Mouse (Mus musculus) testis, adult 2 months (tissue): ENCODE results near the gene Cfap45. TPM values are rescaled to one million over a fixed set of nuclear protein-coding genes. Genes with fewer than 3 reads are reported as not detected.

ENCODE experiments used
- H3K27ac ChIP-seq: fragments of 200-500 bp; 2 replicates; pipeline ENCODE4 v1.5.1; 2012; ENCODE audit warnings: low read depth, low read length; ENCODE audit not compliant: control insufficient read depth, insufficient read depth
- H3K27me3 ChIP-seq: fragments of 200-500 bp; 2 replicates; pipeline ENCODE4 v1.6.1; 2012; ENCODE audit warnings: mild to moderate bottlenecking, low read length, moderate library complexity; ENCODE audit not compliant: control insufficient read depth, insufficient read depth
- H3K36me3 ChIP-seq: fragments of 200-500 bp; 2 replicates; pipeline ENCODE4 v1.6.1; 2012; ENCODE audit warnings: mild to moderate bottlenecking, low read length; ENCODE audit not compliant: control insufficient read depth, insufficient read depth
- H3K4me1 ChIP-seq: fragments of 200-500 bp; 2 replicates; pipeline ENCODE4 v1.6.1; 2012; ENCODE audit warnings: low read length; ENCODE audit not compliant: control insufficient read depth, insufficient read depth
- H3K4me3 ChIP-seq: fragments of 200-500 bp; 2 replicates; pipeline ENCODE4 v1.5.1; 2012; ENCODE audit warnings: low read depth, mild to moderate bottlenecking, low read length, moderate library complexity, mixed read lengths; ENCODE audit not compliant: control insufficient read depth
- CTCF ChIP-seq: fragments of 200-500 bp; IDR thresholded peaks from 2 replicates; pipeline ENCODE4 v1.5.1; 2012; ENCODE audit warnings: low read depth, mild to moderate bottlenecking, inconsistent platforms, low read length, moderate library complexity; ENCODE audit not compliant: control insufficient read depth, insufficient read depth, insufficient replicate concordance
- POLR2A ChIP-seq: fragments of 200-500 bp; IDR thresholded peaks from 2 replicates; pipeline ENCODE4 v1.6.1; 2012; ENCODE audit warnings: low read depth, mild to moderate bottlenecking, inconsistent platforms, low read length, moderate library complexity; ENCODE audit not compliant: control insufficient read depth
- polyA plus RNA-seq: library from polyadenylated mRNA; depleted of rRNA; stranded (reverse); fragments of >200 nt; gene quantifications from 2 replicates; pipeline ENCODE4 v1.2.3, GENCODE M21; 2012

Gene Cfap45
- polyA plus RNA-seq, 1 experiment: 305 TPM

GRCm38 (mm10) chr1:172486651-172487050, 34.0 kb upstream of the Cfap45 start:
- Histone ChIP-seq H3K36me3 (no peaks in the 10 kb centered on the region), H3K4me1 (peaks cover 13% of the 10 kb centered on the region), H3K27ac (no peak overlapping the region), H3K4me3 (peak overlapping the region; percentile 26), H3K27me3 (peaks cover under 1% of the 10 kb centered on the region)
- no peak for TF ChIP-seq CTCF
- TF ChIP-seq POLR2A: no peak

- TF ChIP-seq POLR2A: no peak
- TF ChIP-seq CTCF: no peak
- no peak overlapping the region for H3K27ac ChIP-seq
- no peaks in the 10 kb centered on the region for H3K36me3 ChIP-seq
- no peak overlapping the region for H3K4me3 ChIP-seq
- H3K4me1 ChIP-seq: peaks cover 10% of the 10 kb centered on the region
- no peaks in the 10 kb centered on the region for H3K27me3 ChIP-seq
These were observed 32.7 kb upstream of the Cfap45 start for GRCm38 (mm10) chr1:172487859-172488258.

- no peak overlapping the region for H3K4me3 ChIP-seq
- no peaks in the 10 kb centered on the region for H3K36me3 ChIP-seq
- peaks cover 10% of the 10 kb centered on the region for H3K4me1 ChIP-seq
- TF ChIP-seq POLR2A (no peak), CTCF (no peak)
- no peak overlapping the region for H3K27ac ChIP-seq
- no peaks in the 10 kb centered on the region for H3K27me3 ChIP-seq
These were observed 31.8 kb upstream of the Cfap45 start for GRCm38 (mm10) chr1:172488831-172489230.

GRCm38 (mm10) chr1:172489585-172490250, 30.9 kb upstream of the Cfap45 start:
- TF ChIP-seq CTCF (no peak), POLR2A (no peak)
- no peak overlapping the region for H3K27ac ChIP-seq
- H3K4me1 ChIP-seq: peaks cover 10% of the 10 kb centered on the region
- H3K27me3 ChIP-seq: no peaks in the 10 kb centered on the region
- H3K36me3 ChIP-seq: no peaks in the 10 kb centered on the region
- H3K4me3 ChIP-seq: no peak overlapping the region; the same call in 1 of the 2 replicates

GRCm38 (mm10) chr1:172490261-172490661, 30.3 kb upstream of the Cfap45 start:
- Histone ChIP-seq H3K4me1 (peaks cover 10% of the 10 kb centered on the region), H3K27ac (no peak overlapping the region), H3K4me3 (peak overlapping the region; percentile 60), H3K27me3 (no peaks in the 10 kb centered on the region), H3K36me3 (no peaks in the 10 kb centered on the region)
- TF ChIP-seq CTCF (peak; percentile 99), POLR2A (no peak)

GRCm38 (mm10) chr1:172492047-172492446, 28.6 kb upstream of the Cfap45 start:
- Histone ChIP-seq H3K27me3 (no peaks in the 10 kb centered on the region), H3K27ac (no peak overlapping the region), H3K36me3 (no peaks in the 10 kb centered on the region), H3K4me1 (peaks cover 16% of the 10 kb centered on the region), H3K4me3 (no peak overlapping the region)
- TF ChIP-seq POLR2A (no peak), CTCF (no peak)

- Histone ChIP-seq H3K36me3 (no peaks in the 10 kb centered on the region), H3K4me3 (no peak overlapping the region), H3K4me1 (peaks cover 16% of the 10 kb centered on the region), H3K27me3 (no peaks in the 10 kb centered on the region), H3K27ac (no peak overlapping the region)
- TF ChIP-seq POLR2A: no peak
These were observed 27.1 kb upstream of the Cfap45 start for GRCm38 (mm10) chr1:172493516-172493915.
